Mouse (Mus musculus) midbrain, embryonic 13.5 days (tissue): ENCODE results near the gene Fpr-rs3. TPM values are rescaled to one million over a fixed set of nuclear protein-coding genes. Genes with fewer than 3 reads are reported as not detected.

Source experiments
- ATAC-seq: fragments of 200-750 bp; cut with Nextera tagmentation; 2 replicates; pipeline ENCODE4 v1.8.0; 2017; ENCODE audit warnings: mild to moderate bottlenecking, moderate TSS enrichment, moderate library complexity
- H3K27ac ChIP-seq: fragments of 300-500 bp; sonication (generic); 2 replicates; pipeline ENCODE4 v1.5.1; 2015; ENCODE audit warnings: inconsistent platforms, mild to moderate bottlenecking, moderate library complexity
- H3K27me3 ChIP-seq: fragments of 300-500 bp; sonication (generic); 2 replicates; pipeline ENCODE4 v1.6.1; 2015; ENCODE audit warnings: mild to moderate bottlenecking, inconsistent platforms
- H3K36me3 ChIP-seq: fragments of 300-500 bp; sonication (generic); 2 replicates; pipeline ENCODE4 v1.6.1; 2015; ENCODE audit warnings: mild to moderate bottlenecking, inconsistent platforms
- H3K4me1 ChIP-seq: fragments of 300-500 bp; sonication (generic); replicated peaks from 2 replicates; pipeline ENCODE4 v1.6.1; 2015; ENCODE audit warnings: inconsistent platforms
- H3K4me2 ChIP-seq: fragments of 300-500 bp; sonication (generic); replicated peaks from 2 replicates; pipeline ENCODE4 v1.6.1; 2015; ENCODE audit warnings: moderate library complexity, mild to moderate bottlenecking, inconsistent platforms
- H3K4me3 ChIP-seq: fragments of 300-500 bp; sonication (generic); replicated peaks from 2 replicates; pipeline ENCODE4 v1.5.1; 2015; ENCODE audit warnings: mild to moderate bottlenecking, inconsistent platforms
- H3K9ac ChIP-seq: fragments of 300-500 bp; sonication (generic); replicated peaks from 2 replicates; pipeline ENCODE4 v1.6.1; 2015; ENCODE audit warnings: mild to moderate bottlenecking, inconsistent platforms
- H3K9me3 ChIP-seq: fragments of 300-500 bp; sonication (generic); 2 replicates; pipeline ENCODE4 v1.6.1; 2016; ENCODE audit warnings: mild to moderate bottlenecking, inconsistent platforms
- WGBS: fragments of 180-500 bp; shearing (Covaris S2); methylation state at CpG from one replicate; pipeline ENCODE4 v1.1.7; 2015; 5-methylcytosine and 5-hydroxymethylcytosine counted together
- polyA plus RNA-seq: library from polyadenylated mRNA; unstranded; fragments of >200 nt; fragmentation: Nextera tagmentation; extraction: Ambion mirVana; gene quantifications from 2 replicates; pipeline ENCODE4 v1.2.1, GENCODE M21; 2015

Gene Fpr-rs3
- polyA plus RNA-seq: not detected in 2 replicates

GRCm38 (mm10) chr17:20624777-20625176 is at the start of gene Fpr-rs3:
Gene Fpr-rs3 (minus strand): TSS chr17:20624877.
- Histone ChIP-seq H3K9me3 (peaks cover 18% of the 10 kb centered on the region; the same call in 1 of the 2 replicates), H3K36me3 (no peaks in the 10 kb centered on the region), H3K9ac (no peak within 1 kb of the TSS), H3K4me2 (no peak within 1 kb of the TSS), H3K27me3 (no peaks in the 10 kb centered on the region), H3K27ac (no peak within 1 kb of the TSS), H3K4me3 (no peak within 1 kb of the TSS), H3K4me1 (no peaks in the 10 kb centered on the region)
- ATAC-seq: no peak

- Histone ChIP-seq H3K9me3 (no peaks in the 10 kb centered on the region), H3K27ac (no peak within 1 kb of the TSS), H3K4me1 (no peaks in the 10 kb centered on the region), H3K27me3 (no peaks in the 10 kb centered on the region), H3K4me2 (no peak within 1 kb of the TSS), H3K9ac (no peak within 1 kb of the TSS), H3K36me3 (no peaks in the 10 kb centered on the region), H3K4me3 (no peak within 1 kb of the TSS)
- no peak for ATAC-seq
- 49% methylated on average over 1 of the region's 1 CpGs for WGBS
These were observed 28.4 kb downstream of the Fpr-rs3 start, which contains the start of gene Vmn2r110 for GRCm38 (mm10) chr17:20596323-20596722. Gene Vmn2r110 (minus strand): TSS chr17:20596423.

Other genes starting within 250 kb of the Fpr-rs3 start
- not detected in 2 replicates for gene Vmn1r224, start 210.7 kb downstream of the Fpr-rs3 start, polyA plus RNA-seq
- gene Vmn2r108, start 143.5 kb downstream of the Fpr-rs3 start, polyA plus RNA-seq: not detected in 2 replicates
- gene Vmn1r225, start 126.7 kb downstream of the Fpr-rs3 start, polyA plus RNA-seq: not detected in 2 replicates
- gene Vmn2r109, start 60.1 kb downstream of the Fpr-rs3 start, polyA plus RNA-seq: not detected in 2 replicates
- not detected in 2 replicates for gene Vmn2r110, start 28.5 kb downstream of the Fpr-rs3 start, polyA plus RNA-seq
- not detected in 2 replicates for gene Vmn1r226, start 58.0 kb upstream of the Fpr-rs3 start, polyA plus RNA-seq
- not detected in 2 replicates for gene Vmn1r227, start 105.0 kb upstream of the Fpr-rs3 start, polyA plus RNA-seq
- gene Vmn1r228, start 161.3 kb upstream of the Fpr-rs3 start, polyA plus RNA-seq: not detected in 2 replicates
- gene Vmn1r229, start 186.7 kb upstream of the Fpr-rs3 start, polyA plus RNA-seq: 0.03 TPM in 1 of 2 replicates, not detected in the other
- gene Vmn1r230, start 215.6 kb upstream of the Fpr-rs3 start, polyA plus RNA-seq: not detected in 2 replicates